Mouse (Mus musculus) kidney, adult 9 months (tissue): ENCODE measurements around the gene S1pr3.

Source experiments
- DNase-seq: peaks from one replicate; pipeline ENCODE4 v3.0.0; 2022

S1pr3 gene

GRCm38 (mm10) chr13:51408519-51409001 is at the start of gene S1pr3:
S1pr3 (plus strand) TSS chr13:51408639.
- peak; percentile 43 for DNase-seq

GRCm38 (mm10) chr13:51360441-51360962 is 47.9 kb upstream of the S1pr3 start:
- DNase-seq, result no peak

DNA sequence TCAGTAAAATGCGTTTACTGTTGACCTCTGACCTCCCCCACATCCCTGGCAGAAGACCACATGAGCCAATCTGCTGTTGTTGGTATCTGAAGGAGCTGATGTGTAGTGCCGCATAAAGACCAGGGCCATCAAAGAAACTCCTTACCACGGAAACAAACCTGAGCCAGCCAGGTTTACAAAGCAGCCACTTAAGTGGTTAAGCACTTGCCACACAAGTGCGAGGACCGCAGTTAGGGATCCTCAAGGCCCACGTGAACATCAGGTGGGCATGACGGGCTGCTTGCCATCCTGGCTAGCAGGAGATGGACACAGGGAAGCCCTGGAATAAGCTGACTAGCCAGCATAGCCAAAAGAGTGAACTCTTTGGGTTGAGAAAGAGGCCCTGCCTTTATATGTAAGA is 45.0 kb upstream of the S1pr3 start:
- no peak for DNase-seq

DNA sequence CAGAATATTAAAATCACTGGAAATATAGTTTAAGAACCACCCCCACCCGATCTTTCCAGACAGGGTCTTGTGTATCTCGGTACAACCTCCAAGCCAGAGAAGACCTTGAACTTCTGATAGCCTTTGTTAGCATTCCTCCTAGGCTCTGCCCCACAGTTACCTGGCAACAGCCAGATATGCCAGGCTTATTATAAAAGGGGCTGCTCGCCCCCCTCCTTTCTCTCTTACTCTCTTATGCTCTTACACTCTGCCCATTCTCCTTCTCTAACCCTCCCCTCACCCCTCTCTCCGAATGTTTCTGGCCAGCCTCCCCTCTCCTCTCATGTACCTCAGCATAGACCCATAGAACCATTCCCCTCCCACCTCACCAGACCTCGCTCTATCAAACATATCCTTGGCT is 44.5 kb upstream of the S1pr3 start:
- DNase-seq, result no peak

GRCm38 (mm10) chr13:51365191-51365590 is 43.2 kb upstream of the S1pr3 start:
- no peak for DNase-seq

- no peak for DNase-seq
These were observed 40.1 kb upstream of the S1pr3 start for GRCm38 (mm10) chr13:51368346-51368745.

GRCm38 (mm10) chr13:51369354-51369753 is 39.1 kb upstream of the S1pr3 start:
- no peak for DNase-seq

- no peak for DNase-seq
These were observed 35.4 kb upstream of the S1pr3 start for GRCm38 (mm10) chr13:51373086-51373485.

- no peak for DNase-seq
These were observed 34.2 kb upstream of the S1pr3 start for GRCm38 (mm10) chr13:51374026-51374807.

GRCm38 (mm10) chr13:51378126-51378525 is 30.3 kb upstream of the S1pr3 start:
- no peak for DNase-seq

GRCm38 (mm10) chr13:51379596-51379995 is 28.8 kb upstream of the S1pr3 start:
- DNase-seq, result no peak

- no peak for DNase-seq
These were observed 26.9 kb upstream of the S1pr3 start for GRCm38 (mm10) chr13:51381498-51381897.

GRCm38 (mm10) chr13:51384899-51385298 is 23.5 kb upstream of the S1pr3 start:
- DNase-seq, result no peak

DNA sequence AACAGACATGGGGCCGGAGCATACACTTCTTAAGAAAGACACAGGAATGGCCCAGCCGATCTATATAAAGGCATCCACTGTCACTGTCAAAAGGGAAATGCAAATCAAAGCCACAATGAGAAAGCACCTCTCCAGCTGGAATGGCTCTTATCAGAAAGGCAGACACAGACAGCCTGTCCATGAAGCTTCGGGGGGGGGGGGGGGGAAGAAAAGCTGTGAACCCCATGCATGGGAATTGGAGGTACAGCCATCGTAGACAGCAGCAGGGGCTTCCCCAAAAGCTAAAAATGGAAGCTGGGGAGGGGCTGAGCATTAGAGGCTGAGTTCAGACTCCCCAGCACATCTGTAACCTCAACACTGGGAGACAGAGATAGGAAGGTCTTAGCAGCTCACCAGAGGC is 20.5 kb upstream of the S1pr3 start:
- no peak for DNase-seq

GRCm38 (mm10) chr13:51390398-51390797 is 18.0 kb upstream of the S1pr3 start:
- DNase-seq, result no peak

DNA sequence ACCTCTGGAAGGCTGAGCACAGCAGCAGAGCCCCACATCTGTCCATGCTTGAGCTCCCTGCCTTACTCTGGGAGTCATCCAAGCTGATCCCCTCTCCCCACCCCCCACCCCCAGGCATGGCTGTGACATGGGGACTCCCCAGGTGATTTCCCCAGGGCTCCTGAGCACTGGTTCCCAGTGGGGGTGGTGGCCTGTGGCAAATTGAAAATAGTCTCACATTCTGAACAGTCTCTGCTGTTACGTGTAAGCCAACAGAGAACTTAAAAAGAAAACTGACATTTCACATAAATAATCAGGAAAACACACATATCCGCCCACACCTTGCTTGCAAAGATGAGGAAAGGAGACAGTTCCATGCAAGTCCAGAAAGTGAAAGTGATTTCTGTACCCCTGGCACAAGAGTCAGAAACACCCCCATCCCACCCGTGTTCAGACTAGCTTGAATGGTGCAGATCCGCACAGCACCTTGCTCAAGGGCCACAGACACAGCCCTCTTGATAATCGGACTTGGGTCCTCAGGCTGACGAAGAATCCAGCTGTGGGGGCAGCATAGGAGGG is 17.0 kb upstream of the S1pr3 start:
- DNase-seq, result no peak

DNA sequence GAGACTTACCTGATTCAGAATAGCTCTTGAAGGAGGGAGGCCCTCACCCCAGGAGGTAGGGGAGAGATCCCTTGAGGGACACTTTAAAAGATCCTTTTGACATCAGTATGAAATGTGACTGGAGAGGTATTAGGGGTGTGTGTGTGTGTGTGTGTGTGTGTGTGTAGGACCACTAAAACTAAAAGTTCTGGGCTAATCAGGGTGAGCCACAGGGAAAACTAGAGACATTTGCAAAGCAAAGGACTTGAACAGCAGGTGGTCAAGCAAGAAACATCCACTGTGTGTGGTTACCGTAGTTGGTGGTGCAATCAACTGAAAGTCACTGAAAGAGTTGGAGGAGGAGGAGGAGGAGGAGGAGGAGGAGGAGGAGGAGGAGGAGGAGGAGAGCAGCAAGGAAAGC is 16.2 kb upstream of the S1pr3 start:
- no peak for DNase-seq

DNA sequence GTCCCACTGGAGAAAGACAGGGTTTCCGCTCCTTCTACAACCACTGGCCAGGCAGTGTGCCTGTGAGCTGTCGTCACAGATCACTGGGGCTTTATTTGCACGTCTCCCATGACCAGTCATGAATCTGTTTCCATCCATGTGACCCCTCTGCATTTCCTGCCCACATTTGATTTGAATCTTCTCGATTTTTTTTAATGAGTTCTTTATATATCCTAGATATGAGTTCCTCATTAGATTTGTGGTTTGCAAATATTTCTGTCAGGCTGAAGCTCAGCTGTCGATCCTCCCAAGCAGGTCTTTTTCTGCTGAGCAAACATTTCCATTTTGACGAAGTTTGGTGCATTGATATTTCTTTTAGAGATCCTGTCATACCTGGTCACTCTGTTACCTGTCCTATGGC is 10.6 kb upstream of the S1pr3 start:
- no peak for DNase-seq

- DNase-seq, result no peak
These were observed 8.9 kb upstream of the S1pr3 start for GRCm38 (mm10) chr13:51399562-51399961.

DNA sequence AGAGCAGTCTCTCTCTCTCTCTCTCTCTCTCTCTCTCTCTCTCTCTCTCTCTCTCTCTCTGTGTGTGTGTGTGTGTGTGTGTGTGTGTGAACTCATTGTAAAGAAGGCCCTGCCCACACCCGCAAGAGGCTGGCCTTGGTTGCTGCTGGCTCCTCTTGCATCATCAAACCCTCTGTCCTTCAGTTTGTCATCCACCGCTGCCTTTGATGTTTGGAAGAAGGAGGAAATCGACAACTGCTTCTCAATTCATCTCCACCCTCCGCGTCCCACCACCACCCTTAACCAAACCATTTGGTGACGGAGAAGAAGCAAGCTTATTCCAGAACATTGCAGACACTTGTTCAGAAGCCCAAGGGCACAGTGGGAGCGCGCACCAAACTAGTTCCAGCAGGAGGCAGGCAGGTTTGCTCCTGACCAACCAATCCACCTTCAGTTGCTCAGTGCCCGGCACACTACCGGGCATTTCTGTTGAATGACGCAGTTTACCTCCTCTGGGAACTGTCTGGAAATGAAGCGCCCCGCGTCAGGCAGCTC is 8.2 kb upstream of the S1pr3 start:
- peak; percentile 48 for DNase-seq

GRCm38 (mm10) chr13:51400736-51401501 is 7.5 kb upstream of the S1pr3 start:
- peak; percentile 32 for DNase-seq

- DNase-seq, result no peak
These were observed 3.9 kb upstream of the S1pr3 start for GRCm38 (mm10) chr13:51404566-51404965.

GRCm38 (mm10) chr13:51405731-51406320 is 2.6 kb upstream of the S1pr3 start:
- DNase-seq, result no peak
